Mouse (Mus musculus): ENCODE data around the gene Sh3rf1. TPM values are rescaled to one million over a fixed set of nuclear protein-coding genes. Genes with fewer than 3 reads are reported as not detected.

Gene Sh3rf1
- total RNA-seq, 2 experiments from 2014 or later: 40.2 to 47.3 TPM

DNA sequence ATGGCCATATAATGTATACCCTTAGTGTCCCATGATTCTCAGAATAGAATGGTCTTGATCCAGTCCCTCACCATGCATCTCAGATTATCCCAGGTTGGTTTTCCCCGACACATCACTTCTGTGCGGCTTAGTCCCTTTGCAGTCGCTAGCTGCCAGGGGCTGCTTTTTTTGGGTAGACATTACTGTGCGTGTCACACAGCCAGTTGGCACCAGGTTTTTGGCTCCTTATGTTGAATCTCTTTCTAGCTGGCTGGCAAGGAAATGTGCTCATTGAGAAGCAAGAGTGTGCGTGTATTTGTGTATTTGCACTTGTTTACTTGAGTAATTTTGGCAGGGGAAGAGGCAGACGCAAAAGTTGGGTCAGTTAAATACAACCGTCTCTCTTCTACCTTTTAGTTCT lies 35.9 kb downstream of the Sh3rf1 start:
- intact Hi-C loops (cut with DNase I): no loop called here
- peak; percentile 68 for DNase-seq

DNA sequence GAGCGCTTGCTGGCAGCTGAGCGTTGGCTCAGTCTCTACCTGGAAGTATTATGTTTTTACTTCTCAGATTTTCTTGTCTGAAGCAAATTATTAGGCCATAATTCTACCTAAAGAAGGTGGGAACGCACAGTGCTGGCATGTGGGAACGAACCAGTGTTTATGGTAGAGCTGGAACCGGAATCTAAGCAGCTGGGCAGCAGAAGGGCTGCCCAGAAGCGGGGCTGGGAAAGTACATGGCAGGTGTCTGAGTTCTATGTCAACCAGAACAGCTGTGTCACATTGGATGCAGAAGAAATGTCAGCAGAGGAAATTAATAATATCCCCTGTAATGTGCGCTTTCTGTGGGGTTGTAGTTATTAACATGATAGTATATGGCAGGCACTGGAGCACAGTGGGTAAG lies 36.9 kb downstream of the Sh3rf1 start:
- no peak for DNase-seq
- intact Hi-C loops (cut with DNase I): no loop called here

DNA sequence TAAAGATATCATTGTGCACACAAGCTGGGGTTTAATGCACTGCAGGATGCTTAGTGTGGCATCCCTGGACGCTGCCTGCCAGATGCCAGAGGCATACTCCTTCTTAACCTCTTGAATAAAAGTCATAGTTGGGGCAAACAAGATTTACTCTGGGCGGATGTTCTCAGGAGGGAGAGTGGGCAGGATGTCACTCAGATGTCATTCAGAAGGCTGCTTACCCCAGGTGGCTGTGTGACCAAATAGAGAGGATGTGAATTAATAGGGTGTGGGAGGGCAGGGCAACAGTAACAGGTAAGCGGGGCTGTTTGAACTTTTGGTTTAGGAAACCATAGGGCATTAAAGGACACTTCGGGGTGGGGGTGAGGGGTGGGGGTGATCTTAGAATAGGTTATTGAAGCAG lies 37.7 kb downstream of the Sh3rf1 start:
- no peak for DNase-seq
- intact Hi-C loops (cut with DNase I): no loop called here

DNA sequence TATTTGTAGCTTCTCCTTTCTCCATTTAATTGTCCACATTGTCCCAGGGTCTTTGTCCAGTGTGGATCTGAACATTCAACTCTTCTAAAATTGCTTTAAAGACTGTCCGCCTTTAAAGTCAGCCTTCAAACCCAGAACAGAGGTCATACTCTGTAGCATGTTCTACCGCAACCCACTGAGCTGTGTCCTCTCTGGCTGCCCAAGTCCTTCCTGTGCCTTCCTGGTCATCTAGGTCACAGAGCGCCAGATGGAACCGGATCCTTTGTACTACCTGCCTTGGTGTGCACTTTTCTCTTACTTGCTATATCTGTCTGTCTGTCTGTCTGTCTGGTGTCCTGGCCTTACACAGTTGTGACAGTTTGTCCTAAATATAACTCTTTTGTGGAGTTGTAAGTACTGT lies 40.0 kb downstream of the Sh3rf1 start:
- intact Hi-C loops (cut with DNase I): no loop called here
- DNase-seq: no peak

DNA sequence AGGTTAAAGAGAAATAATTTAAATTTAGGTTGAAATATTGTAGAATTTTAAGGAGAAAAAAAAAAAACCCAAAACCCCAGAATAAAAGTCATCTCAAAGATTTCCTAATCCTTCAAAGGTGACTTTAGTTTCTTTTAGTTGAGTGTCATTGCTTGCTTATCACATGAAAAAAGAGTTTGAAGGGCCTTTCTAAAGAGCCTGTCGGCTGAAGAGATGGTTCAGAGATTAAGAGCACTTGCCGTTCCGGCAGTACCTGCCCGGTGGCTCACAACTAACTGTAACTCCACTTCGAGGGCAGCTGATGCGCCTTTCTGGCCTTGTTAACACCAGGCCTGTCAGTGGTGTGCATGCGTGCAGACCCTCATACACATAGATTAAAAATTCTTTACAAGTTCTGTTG lies 41.2 kb downstream of the Sh3rf1 start:
- no peak for DNase-seq
- intact Hi-C loops (cut with DNase I): no loop called here

DNA sequence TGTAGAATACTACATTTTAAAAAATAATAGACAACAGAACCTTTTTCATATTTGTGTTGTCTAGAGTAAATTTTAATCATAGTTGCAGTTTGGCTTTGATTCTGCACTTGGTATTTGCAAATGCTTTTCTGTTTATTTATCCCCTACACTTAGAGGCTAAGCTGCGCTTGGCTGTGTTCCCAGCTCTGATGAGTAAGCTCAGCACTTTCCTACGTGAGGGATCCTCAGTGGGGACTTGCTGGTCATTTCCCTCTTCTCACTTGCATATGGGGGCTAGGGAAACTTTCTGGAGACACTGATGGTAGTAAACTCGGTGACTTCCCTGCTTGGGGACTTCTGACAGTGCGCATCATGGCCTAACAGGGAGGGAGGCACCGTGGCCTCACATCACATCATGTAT lies 41.7 kb downstream of the Sh3rf1 start:
- intact Hi-C loops (cut with DNase I): no loop called here
- DNase-seq: peak; percentile 34

DNA sequence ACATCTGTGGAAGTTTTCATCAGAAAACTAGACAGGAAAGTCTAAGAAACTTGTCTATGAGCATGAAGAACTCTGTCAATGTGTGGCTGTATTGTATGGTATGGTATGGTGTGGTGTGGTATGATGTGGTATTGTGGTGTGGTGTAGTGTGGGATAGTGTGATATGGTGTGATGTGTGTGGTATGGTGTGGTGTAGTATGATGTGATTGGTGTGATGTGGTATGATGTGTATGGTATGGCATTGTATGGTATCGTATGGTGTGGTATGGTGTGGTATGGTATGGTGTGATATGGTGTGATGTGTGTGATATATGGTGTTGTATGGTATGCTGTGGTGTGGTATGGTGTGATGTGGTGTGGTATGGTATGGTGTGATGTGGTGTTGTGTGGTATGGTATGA lies 43.4 kb downstream of the Sh3rf1 start:
- DNase-seq: no peak
- intact Hi-C loops (cut with DNase I): no loop called here

DNA sequence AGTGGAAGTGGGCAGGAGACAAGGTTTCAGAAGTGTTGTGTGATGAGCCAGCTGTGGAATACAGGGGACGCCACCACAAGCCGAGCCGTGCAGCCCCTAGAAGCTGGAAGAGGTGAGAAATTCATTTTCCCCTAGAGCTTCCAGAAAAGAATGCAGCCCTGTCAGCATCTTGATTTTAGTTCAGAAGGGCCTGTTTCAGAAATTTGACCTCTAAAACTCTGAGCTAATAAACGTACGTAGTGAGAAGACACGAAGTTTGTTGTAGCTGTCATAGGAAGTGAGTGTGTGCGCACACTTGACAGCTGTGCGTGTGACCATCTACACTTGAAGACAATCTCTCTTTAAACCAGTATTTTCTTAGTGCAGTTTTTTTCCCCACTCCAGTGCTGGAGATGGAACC lies 44.0 kb downstream of the Sh3rf1 start:
- no peak for DNase-seq
- intact Hi-C loops (cut with DNase I): no loop called here

DNA sequence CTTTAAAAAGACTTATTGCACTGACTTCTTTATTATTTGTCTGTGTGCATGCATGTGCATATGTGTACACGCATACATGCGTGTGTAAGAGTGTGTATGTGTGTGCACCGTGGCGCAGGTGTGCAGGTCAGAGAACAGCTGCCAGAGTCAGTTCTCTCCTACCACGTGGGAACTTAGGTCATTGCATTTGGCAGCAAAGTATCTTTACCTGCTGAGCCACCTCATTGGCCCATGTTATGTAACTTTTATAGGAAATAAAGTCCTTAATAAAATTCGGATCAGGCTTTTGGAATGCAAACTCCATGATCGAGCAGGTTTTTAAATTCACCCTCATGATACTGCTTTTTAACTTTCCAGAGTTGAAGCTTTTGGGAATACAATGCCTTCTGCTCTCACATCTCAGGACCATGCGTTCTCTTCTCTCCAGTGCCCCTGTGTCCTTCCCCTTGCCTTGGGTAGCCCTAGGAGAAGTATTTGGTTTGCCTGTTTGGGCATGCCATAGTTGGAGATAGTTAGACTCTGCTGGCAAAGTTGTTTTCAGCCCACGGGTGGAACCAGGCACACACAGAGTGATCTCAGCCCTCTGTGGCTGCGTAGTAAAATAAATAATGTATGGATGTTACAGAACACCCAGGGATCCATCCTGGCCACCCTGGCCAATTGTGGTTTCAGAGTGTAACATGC lies 44.7 kb downstream of the Sh3rf1 start:
- no peak for DNase-seq
- intact Hi-C loops (cut with DNase I): no loop called here

DNA sequence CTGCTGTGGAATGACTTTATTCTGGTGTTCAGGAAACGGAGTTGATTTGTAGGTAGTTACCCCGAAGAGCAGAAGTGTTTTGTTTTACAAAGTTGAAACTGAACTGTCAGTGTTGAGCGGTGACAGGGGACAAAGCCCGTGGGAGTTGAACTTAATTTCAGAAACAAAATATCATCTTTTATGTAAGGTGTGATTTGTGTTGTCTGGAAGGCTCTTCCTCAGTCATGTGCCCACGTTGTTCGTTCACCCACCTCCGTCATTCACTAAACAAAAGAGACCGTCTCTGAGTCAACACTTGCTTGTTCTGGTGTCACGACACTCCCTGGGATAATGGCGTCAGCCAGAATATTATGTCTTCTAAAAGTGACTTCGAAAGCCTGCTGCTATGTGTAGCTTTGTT lies 46.3 kb downstream of the Sh3rf1 start:
- intact Hi-C loops (cut with DNase I): no loop called here
- no peak for DNase-seq

DNA sequence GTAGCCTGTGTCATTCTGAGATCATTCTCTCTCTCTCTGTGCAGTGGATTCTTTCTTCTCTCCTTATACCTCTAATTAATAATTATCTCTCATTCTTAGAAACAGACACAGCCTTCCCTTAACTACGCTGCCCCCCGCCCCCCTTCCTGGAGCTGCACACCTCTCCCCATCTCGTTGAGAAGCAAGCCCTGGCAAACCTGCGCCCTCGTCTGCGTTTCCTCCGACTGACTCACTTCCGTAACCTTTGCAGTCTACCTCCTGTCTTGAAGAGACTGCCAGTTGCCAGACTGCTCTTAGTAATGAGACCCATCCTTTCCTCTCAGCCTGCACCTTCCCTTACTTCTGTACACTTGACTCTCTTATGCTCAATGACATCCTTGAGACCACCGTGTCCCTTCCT lies 46.9 kb downstream of the Sh3rf1 start:
- no peak for DNase-seq
- intact Hi-C loops (cut with DNase I): no loop called here

DNA sequence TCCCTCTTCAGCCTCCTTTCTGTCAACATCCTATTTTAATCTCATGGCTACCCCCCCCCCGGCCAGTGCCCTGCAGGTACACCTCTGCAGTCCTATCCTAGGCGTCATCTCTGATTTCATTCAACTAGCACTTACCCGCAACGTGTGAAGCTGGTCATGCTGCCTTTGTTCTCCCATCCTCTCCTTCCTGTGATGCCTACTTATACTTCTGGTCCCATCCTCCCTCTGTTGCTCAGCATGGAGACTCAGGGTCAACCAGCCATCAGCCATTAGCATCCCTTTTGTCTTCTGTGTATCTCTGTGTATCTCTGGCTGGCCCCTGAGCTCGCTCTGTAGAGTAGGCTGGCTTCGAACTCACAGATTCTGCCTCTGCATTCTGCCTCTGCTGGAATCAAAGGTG lies 47.3 kb downstream of the Sh3rf1 start:
- no peak for DNase-seq
- intact Hi-C loops (cut with DNase I): no loop called here

DNA sequence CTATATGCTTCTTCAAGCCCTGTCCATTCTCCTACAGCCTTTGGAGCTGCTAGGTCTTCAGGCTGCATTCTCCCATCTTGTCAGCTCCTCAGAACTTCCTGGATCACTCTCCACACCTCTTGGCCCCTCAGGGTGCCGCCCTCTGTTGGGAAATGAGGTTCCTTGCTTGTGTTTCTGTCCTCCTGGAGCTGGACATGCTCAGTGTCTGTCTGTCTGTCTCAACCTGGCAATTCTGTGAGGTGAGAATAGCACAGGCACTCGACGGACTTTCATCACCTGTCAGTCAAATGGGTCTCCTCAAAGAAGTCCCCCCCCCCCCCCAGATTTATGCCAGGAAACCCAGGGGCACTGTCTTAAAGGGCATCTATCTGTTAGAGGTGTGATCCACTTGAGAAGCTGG lies 49.2 kb downstream of the Sh3rf1 start:
- intact Hi-C loops (cut with DNase I): no loop called here
- no peak for DNase-seq

DNA sequence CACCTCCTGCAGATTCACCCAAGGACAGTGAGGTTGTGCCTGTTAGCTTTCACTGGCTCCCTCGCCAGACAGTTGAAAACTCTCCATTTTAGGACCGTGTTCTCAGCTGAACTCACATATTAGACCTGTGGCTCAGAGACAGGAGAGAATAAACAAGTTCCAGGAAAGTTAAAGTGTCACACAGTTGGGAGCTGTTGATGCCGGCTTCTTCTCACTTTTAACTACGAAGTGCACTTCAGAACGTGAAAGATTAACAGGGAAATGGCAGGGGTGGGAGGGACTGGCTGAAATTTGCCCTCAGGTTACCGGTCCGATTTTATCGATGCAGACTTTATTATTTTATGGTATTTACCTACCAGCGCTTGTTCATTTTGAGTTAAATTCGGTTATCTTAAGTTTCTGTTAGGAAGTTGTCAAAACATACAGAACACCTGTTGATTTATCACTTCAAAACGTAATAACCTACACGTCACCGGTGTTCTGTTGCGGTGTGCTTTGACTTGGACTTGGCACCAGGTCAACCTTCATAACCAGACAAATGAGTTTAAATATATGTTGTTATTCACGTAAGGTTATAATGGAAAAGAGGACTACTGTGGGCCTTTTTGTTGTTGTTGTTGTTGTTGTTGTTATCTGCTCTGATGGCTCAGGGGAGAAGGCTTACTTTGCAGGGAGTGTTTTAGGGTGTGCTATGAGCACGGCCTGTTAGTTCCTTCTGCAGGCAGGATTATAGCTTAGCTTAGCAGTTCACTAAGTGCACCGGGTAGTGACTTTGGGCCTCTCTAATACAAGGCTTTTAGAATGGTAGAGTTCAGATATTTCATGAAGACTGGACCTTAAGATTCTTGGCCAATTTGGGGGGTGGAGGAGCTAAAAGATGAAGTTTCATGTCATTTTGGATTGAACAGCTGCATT lies 49.9 kb downstream of the Sh3rf1 start:
- DNase-seq: no peak
- intact Hi-C loops (cut with DNase I): no loop called here

DNA sequence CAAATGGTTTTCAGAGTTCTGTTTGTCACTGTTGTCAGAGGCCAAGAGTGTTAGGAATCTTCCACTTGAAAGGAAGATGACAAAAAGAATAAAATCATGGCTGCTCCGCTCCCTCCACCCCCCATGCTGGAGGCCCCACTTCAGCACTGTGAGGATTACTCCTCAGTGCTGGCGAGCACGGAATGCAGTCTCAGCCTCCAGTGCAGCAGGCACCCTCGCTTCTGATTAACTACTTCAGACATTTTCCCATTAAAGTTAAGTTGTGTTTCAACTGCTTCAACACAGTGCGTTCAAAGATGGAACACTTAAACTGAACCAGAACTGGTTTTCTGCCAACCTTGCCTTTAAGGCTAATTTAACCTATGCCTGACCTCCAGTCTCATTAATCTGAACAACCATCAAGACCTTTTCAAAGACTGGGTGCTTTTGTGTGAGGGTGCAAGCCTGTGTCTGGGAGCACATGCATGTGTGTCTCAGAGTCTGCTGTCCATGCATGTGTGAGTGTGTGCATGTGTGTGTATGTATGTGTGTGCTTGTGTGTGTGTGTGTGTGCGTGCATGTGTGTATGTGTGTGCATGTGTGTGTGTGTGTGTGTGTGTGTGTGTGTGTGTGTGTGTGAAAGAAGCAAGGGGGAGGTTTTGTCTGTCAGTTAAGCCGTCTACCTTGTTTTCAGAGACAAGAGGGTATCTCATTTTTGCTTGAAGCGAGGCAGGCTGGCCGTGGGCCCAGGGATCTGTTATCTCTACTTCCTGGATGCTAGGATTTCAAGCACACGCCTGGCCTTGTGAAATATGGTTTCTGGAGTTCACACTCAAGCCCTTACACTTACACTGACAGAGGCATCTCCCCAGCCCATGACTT lies 51.2 kb downstream of the Sh3rf1 start:
- intact Hi-C loops (cut with DNase I): no loop called here
- DNase-seq: peak; percentile 18

DNA sequence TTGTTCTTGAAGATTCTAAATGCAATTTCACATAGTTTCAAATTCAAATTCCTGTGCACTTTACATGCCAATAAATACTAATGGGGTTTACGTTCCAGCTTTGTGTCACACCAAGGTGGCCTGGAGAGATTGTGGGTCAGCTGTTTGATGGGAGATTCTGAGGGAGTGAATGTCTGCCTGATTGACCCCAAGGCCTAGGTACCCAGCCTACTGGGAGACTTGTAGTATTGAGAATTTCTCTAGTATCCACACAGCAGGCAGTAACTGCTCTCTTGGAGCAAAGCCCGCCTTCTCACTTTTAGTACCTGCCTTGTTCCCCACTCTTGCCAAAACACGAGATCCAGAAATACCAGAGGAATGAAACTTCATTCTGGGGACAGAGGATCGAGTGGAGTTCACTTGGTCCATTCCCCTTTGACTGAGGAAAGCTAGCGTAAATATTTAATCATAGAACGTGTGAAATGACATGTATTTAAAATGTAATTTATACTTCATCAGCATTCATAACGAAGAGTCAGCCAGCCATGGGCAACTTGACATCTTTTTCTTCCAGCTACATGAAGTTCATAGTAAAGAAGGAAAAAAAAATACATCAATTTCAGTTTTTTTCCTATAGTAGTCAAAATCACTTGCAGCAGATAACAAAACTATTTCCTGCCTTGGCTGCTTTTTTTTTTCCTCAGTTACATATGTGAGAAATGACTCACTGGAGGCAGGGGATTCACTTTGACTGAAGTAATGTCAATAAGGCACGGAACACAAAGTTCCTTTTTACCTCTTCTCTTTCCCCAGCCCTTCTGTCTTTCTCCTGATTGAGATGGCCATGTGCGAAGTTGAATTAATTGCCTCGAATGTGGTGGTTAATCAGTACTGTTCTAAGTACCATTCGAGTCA lies 52.0 kb downstream of the Sh3rf1 start:
- no peak for DNase-seq
- intact Hi-C loops (cut with DNase I): no loop called here

DNA sequence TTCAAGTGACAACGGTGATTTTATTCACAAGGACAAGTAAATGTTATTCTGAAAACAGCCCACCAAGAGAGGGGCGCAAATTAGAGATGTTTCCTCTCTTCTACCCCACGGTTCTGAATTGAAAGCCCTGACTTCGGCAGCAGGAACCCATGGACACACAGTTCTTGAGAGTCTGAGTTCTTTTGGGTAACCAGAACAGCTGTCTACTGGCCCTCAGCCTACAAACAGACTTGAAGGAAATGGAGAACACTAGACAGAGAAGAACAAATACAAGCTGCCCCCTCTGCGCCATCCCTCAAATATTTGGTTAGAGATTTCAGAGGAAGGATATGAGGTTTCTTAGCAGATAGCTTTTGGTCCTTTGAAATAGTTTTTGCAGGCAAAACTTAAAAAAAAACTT lies 52.7 kb downstream of the Sh3rf1 start:
- DNase-seq: no peak
- intact Hi-C loops (cut with DNase I): no loop called here

DNA sequence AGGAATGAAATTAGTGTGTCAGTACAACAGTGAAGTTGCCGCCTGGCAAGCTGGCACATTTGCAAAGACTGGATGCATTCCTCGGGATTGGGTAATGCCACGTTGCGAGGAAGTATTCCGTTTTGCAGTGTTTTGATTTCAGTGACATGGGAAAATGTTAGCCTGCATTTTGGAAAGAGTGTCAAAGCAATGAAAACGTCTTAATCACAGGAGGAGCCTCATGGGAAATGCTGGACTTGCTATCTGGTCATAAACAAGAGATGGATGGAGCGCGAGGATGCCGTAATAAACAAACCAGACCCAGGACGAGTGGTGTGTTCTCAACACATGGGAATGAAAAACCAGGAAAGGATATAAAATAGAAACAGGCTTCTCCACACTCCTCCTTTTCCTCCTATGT lies 55.4 kb downstream of the Sh3rf1 start:
- no peak for DNase-seq
- intact Hi-C loops (cut with DNase I): no loop called here

DNA sequence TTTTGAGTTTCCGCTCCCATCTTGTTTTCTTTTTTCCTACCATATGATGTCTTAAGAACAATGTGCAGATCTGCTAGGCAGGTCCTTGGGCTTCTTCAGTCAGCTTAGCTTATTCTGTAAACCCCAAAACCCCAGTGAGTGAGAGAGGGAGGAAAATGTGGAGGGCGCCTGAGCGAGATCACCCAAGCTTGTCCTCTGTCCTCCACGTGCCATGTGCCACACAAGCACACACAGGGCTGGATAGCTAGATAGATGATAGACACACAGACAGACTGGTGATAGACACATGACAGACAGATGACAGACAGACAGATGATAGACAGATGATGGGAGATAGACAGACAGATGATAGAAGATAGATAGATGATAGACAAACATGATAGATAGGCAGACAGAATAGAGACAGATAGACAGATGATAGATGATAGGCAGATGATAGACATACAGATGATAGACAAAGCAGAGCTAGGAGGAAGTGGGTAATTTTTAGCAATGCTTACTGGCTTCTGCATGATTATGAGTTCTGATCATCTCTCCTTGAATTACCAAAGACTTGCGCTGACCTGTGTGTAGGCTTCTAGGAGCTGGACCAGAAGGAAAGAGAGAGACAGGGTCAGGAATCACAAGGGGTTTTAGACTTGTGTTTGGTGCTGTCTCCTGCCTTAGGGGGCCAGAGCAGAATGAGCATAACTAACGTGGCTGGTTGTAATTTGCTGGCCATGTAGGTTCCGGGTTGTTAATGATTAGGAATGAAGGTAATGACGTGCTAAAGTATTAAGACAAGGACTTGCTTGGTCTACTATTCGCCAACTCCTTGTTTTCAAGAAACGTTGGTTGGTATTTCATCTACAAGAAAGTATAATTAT lies 58.9 kb downstream of the Sh3rf1 start:
- no peak for DNase-seq

More for the DNA sequence above, 58.9 kb downstream of the Sh3rf1 start:
- intact Hi-C loops (cut with DNase I): no loop called here
